Mouse (Mus musculus) cortical plate, adult 2 months (tissue): ENCODE measurements at regions not wholly inside any gene's neighbourhood (a gene's known extent, or its start where the extent isn't known, plus 50 kb on each side); places are given as distances from the start of the nearest gene placed in this dataset.

Experiments
- CTCF ChIP-seq: fragments of 200-500 bp; IDR thresholded peaks from 2 replicates; pipeline ENCODE4 v1.5.1; 2011; ENCODE audit warnings: mild to moderate bottlenecking, control low read depth, low read length; ENCODE audit not compliant: insufficient read depth; ENCODE audit errors: extremely low read depth
- POLR2A ChIP-seq: fragments of 200-500 bp; IDR thresholded peaks from 2 replicates; pipeline ENCODE4 v1.6.1; 2011; ENCODE audit warnings: mild to moderate bottlenecking, low read length, control low read depth; ENCODE audit not compliant: insufficient read depth; ENCODE audit errors: extremely low read depth

DNA sequence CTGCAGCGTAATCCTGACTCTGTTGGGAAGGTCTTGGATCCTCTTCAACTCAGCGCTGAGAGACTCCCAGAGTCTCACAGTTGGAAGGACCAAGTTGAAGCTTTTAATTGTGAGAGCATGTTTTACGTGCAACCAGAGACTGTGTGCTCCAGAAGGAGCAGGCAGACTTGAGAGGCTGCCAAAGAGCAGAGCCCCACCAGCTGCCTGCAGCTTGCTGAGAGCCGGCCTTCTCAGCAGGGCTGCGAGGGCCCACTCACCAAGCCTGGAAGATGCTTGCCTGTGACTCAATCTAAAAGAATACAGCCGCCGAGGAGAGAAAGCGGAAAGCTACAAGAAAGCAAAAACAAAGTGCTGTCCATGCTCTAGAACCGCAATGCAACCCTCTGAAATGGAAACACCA is 57.0 kb upstream of the Lama4 start:
- no peak for TF ChIP-seq CTCF
- TF ChIP-seq POLR2A: no peak
